Mouse (Mus musculus) heart, embryonic 11.5 days (tissue): Measurements from ENCODE around the gene Als2cr12. TPM values are rescaled to one million over a fixed set of nuclear protein-coding genes. Genes with fewer than 3 reads are reported as not detected.
"Not testable (repeated sequence)": the region's sequence is repeated elsewhere in the genome, so short reads cannot be mapped to it uniquely, and the experiment has no call there.

Experiments used
- ATAC-seq: fragments of 200-750 bp; cut with Nextera tagmentation; replicated peaks from 2 replicates; pipeline ENCODE4 v1.8.0; 2017; ENCODE audit warnings: moderate library complexity; ENCODE audit not compliant: insufficient number of reproducible peaks, low FRiP score, low TSS enrichment
- H3K27ac ChIP-seq: fragments of 300-500 bp; sonication (generic); 2 replicates; pipeline ENCODE4 v1.5.1; 2014; ENCODE audit warnings: mild to moderate bottlenecking, low read depth, low read length
- H3K27me3 ChIP-seq: fragments of 300-500 bp; sonication (generic); 2 replicates; pipeline ENCODE4 v1.6.1; 2014; ENCODE audit warnings: mild to moderate bottlenecking, low read length, mixed read lengths; ENCODE audit not compliant: control insufficient read depth, insufficient read depth
- H3K36me3 ChIP-seq: fragments of 300-500 bp; sonication (generic); 2 replicates; pipeline ENCODE4 v1.6.1; 2014; ENCODE audit warnings: mild to moderate bottlenecking, low read length, moderate library complexity, mixed read lengths; ENCODE audit not compliant: control insufficient read depth, insufficient read depth
- H3K4me1 ChIP-seq: fragments of 300-500 bp; sonication (generic); 2 replicates; pipeline ENCODE4 v1.6.1; 2014; ENCODE audit warnings: low read length; ENCODE audit not compliant: control insufficient read depth, insufficient read depth
- H3K4me2 ChIP-seq: fragments of 300-500 bp; sonication (generic); 2 replicates; pipeline ENCODE4 v1.6.1; 2014; ENCODE audit warnings: mild to moderate bottlenecking, moderate library complexity
- H3K4me3 ChIP-seq: fragments of 300-500 bp; sonication (generic); 2 replicates; pipeline ENCODE4 v1.5.1; 2014; ENCODE audit warnings: low read depth, low read length
- H3K9ac ChIP-seq: fragments of 300-500 bp; sonication (generic); 2 replicates; pipeline ENCODE4 v1.6.1; 2014; ENCODE audit warnings: mild to moderate bottlenecking, low read depth, low read length, moderate library complexity
- H3K9me3 ChIP-seq: fragments of 300-500 bp; sonication (generic); replicated peaks from 2 replicates; pipeline ENCODE4 v1.6.1; 2016; ENCODE audit warnings: low read length; ENCODE audit not compliant: control insufficient read depth
- whole genome bisulfite sequencing: fragments of 180-500 bp; shearing (Covaris S2); extraction: QIAGEN DNeasy Blood & Tissue Kit; methylation state at CpG from one replicate; pipeline ENCODE4 v1.1.7; 2014; ENCODE audit not compliant: insufficient replicate concordance; 5-methylcytosine and 5-hydroxymethylcytosine counted together
- polyA plus RNA-seq: library from polyadenylated mRNA; unstranded; fragments of >200 nt; fragmentation: Nextera tagmentation; extraction: Ambion mirVana; gene quantifications from 2 replicates; pipeline ENCODE4 v1.2.1, GENCODE M21; 2014

The Als2cr12 gene
- polyA plus RNA-seq, 1 experiment from 2014 or later, result not detected

GRCm38 (mm10) chr1:58617978-58618668 is 77.7 kb downstream of the Als2cr12 start:
- Histone ChIP-seq H3K9ac (no peak overlapping the region), H3K27ac (no peak overlapping the region), H3K9me3 (peaks cover 2% of the 10 kb centered on the region; the same call in 1 of the 2 replicates), H3K27me3 (no peaks in the 10 kb centered on the region), H3K4me1 (no peaks in the 10 kb centered on the region), H3K4me2 (no peak overlapping the region), H3K4me3 (no peak overlapping the region), H3K36me3 (no peaks in the 10 kb centered on the region)
- ATAC-seq, result no peak
- 77% methylated on average over 6 of the region's 6 CpGs for WGBS

DNA sequence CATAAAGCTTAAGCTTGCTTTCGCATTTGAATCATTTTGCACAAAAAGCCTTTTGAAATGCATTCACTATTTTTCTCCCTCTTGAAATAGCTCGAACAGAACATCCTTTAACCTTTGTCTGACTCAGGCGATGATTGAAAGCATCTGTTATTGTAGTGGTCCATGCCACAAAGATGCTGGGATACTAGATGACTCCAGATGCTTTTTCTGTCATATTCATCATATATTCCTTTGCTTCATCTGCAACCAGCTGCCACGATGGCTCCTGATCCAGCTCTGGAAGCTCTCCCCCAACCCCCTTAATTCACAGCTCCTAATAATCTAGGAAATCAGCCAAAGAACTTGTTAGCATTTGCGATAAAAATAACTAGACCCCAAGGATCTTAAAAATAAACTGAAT is 78.7 kb downstream of the Als2cr12 start:
- peaks cover 2% of the 10 kb centered on the region; the same call in 1 of the 2 replicates for H3K9me3 ChIP-seq
- no peaks in the 10 kb centered on the region for H3K4me1 ChIP-seq
- H3K27me3 ChIP-seq, result no peaks in the 10 kb centered on the region
- H3K27ac ChIP-seq, result no peak overlapping the region
- ATAC-seq, result no peak
- no peak overlapping the region for H3K9ac ChIP-seq
- H3K36me3 ChIP-seq, result no peaks in the 10 kb centered on the region
- WGBS, result 70% methylated on average over 5 of the region's 5 CpGs
- H3K4me3 ChIP-seq, result no peak overlapping the region
- H3K4me2 ChIP-seq, result no peak overlapping the region

DNA sequence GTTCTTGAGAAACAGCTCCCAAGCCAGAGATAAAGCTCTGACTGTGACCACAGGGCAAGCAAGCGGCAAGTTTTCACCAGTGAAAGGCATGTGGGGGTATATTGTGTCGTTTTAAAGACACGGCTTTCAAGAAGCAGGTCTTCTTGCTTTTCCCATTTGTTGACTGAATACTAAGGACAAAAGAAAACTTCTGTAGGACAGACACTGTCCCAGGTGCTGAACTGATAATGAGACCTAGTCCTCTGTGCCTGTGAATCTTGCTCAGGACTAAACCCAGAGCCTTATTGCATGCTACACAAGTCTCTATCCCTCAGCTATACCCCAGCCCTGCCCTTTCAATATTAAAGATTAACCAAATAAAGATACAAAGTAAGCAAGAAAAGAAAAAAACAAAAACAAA is 79.6 kb downstream of the Als2cr12 start:
- no peak for ATAC-seq
- 65% methylated on average over 3 of the region's 3 CpGs for WGBS
- Histone ChIP-seq H3K9me3 (peaks cover 2% of the 10 kb centered on the region; the same call in 1 of the 2 replicates), H3K36me3 (no peaks in the 10 kb centered on the region), H3K27ac (no peak overlapping the region), H3K4me3 (no peak overlapping the region), H3K4me2 (no peak overlapping the region), H3K9ac (no peak overlapping the region), H3K27me3 (no peaks in the 10 kb centered on the region), H3K4me1 (no peaks in the 10 kb centered on the region)

- Histone ChIP-seq H3K27ac (no peak overlapping the region), H3K27me3 (no peaks in the 10 kb centered on the region), H3K9ac (no peak overlapping the region), H3K4me3 (no peak overlapping the region), H3K36me3 (no peaks in the 10 kb centered on the region), H3K4me1 (no peaks in the 10 kb centered on the region), H3K9me3 (peaks cover 2% of the 10 kb centered on the region; the same call in 1 of the 2 replicates), H3K4me2 (no peak overlapping the region)
- no peak for ATAC-seq
- 80% methylated on average over 4 of the region's 4 CpGs for WGBS
Observed at GRCm38 (mm10) chr1:58615146-58615545, 80.6 kb downstream of the Als2cr12 start.

DNA sequence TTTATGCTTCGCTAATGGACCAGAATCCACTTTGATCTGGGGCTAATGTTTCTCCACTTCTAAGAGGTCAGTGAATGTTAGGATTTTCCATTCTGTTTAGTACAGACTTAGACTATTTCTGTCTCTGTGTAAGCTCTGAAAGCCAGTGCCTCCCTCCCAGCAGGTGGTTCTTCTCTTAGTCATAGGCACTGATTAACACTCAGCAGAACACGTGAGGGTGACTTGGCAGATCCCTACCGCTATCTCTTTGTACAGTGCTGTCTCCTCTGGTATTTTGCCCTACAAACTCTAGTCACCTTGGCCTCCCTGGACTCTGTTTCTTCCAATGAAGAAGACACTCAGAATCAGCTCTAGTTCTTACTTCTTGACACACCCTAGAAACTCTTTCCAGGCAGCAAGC is 81.4 kb downstream of the Als2cr12 start:
- Histone ChIP-seq H3K36me3 (no peaks in the 10 kb centered on the region), H3K9me3 (peaks cover 2% of the 10 kb centered on the region; the same call in 1 of the 2 replicates), H3K27ac (no peak overlapping the region), H3K4me3 (no peak overlapping the region), H3K9ac (no peak overlapping the region), H3K4me2 (no peak overlapping the region), H3K27me3 (no peaks in the 10 kb centered on the region), H3K4me1 (no peaks in the 10 kb centered on the region)
- 51% methylated on average over 3 of the region's 3 CpGs for WGBS
- no peak for ATAC-seq

DNA sequence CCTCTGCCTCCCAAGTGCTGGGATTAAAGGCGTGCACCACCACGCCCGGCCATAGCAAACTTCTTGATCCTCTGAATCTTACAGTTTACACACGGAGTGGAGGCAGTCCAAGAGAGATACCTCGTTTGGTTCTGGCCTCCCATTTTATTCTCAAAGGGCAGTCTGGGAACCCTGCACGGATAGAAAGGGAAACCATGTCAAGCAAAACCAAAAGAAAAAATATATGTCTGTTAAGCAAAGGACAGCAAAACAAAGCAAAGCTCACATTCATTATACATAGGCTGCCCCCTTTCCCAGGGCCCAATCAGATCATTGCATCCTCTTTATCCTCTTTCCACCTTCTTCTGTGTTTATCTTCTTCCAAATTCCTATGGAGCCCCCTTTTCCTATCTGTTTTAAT is 82.0 kb downstream of the Als2cr12 start:
- Histone ChIP-seq H3K9me3 (peaks cover 1% of the 10 kb centered on the region; the same call in 1 of the 2 replicates), H3K4me2 (no peak overlapping the region), H3K27me3 (no peaks in the 10 kb centered on the region), H3K4me1 (no peaks in the 10 kb centered on the region), H3K9ac (no peak overlapping the region), H3K4me3 (no peak overlapping the region), H3K27ac (no peak overlapping the region), H3K36me3 (no peaks in the 10 kb centered on the region)
- no peak for ATAC-seq
- 74% methylated on average over 6 of the region's 6 CpGs for WGBS

- 28% methylated on average over 1 of the region's 1 CpGs for WGBS
- Histone ChIP-seq H3K27me3 (no peaks in the 10 kb centered on the region), H3K9me3 (no peaks in the 10 kb centered on the region), H3K4me1 (no peaks in the 10 kb centered on the region), H3K9ac (no peak overlapping the region), H3K4me3 (no peak overlapping the region), H3K4me2 (no peak overlapping the region), H3K36me3 (no peaks in the 10 kb centered on the region), H3K27ac (no peak overlapping the region)
- ATAC-seq, result no peak
Observed at GRCm38 (mm10) chr1:58610611-58611010, 85.2 kb downstream of the Als2cr12 start.

DNA sequence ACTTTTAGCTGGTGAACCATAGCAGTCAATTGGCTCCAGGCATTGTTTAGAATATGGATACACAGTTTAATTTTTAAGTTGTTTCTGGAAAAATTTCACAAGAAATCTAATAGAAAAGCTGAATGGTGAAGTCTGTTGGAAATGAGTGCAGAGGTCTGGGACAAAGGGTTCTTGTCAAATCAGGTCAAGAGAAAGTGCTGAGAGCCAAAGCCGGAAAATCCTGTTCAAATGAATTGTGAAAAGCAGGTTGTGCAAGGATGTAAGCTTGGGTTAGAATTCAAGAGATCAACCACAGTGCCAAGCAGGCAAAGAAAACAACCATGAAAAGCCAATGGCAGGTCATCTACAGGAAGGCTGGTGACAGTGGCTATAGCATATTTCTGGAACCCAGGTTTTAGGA is 85.6 kb downstream of the Als2cr12 start:
- H3K4me3 ChIP-seq, result no peak overlapping the region
- no peaks in the 10 kb centered on the region for H3K4me1 ChIP-seq
- no peak overlapping the region for H3K4me2 ChIP-seq
- H3K27me3 ChIP-seq, result no peaks in the 10 kb centered on the region
- 84% methylated on average over 1 of the region's 1 CpGs for WGBS
- ATAC-seq, result no peak
- H3K27ac ChIP-seq, result no peak overlapping the region
- no peaks in the 10 kb centered on the region for H3K9me3 ChIP-seq
- no peak overlapping the region for H3K9ac ChIP-seq
- H3K36me3 ChIP-seq, result no peaks in the 10 kb centered on the region

DNA sequence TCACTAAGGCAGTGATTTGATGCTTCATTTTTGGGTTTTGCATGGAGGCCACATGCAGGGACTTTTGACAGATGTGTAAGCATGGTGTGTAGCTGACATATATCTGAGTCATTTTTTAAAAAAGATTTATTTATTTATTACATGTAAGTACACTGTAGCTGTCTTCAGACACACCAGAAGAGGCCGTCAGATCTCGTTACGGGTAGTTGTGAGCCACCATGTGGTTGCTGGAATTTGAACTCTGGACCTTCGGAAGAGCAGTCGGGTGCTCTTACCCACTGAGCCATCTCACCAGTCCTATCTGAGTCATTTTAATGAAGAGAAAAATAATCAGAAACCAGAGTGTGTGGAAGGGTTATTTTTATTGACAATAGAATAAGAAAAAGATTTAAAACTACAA is 86.2 kb downstream of the Als2cr12 start:
- 85% methylated on average over 5 of the region's 5 CpGs for WGBS
- H3K27me3 ChIP-seq, ATAC-seq, H3K27ac ChIP-seq, H3K9ac ChIP-seq, H3K9me3 ChIP-seq, H3K4me3 ChIP-seq, H3K4me1 ChIP-seq, H3K36me3 ChIP-seq, H3K4me2 ChIP-seq: not testable (repeated sequence)
